Mouse (Mus musculus) myocyte (in vitro differentiated cells): ENCODE data around the gene Dab2.

Source experiments
- CEBPB ChIP-seq: IDR thresholded peaks from 2 replicates; pipeline ENCODE4 v1.6.1; 2011; ENCODE audit warnings: mild to moderate bottlenecking, moderate library complexity; ENCODE audit not compliant: poor library complexity, insufficient read depth, severe bottlenecking
- E2F4 ChIP-seq: IDR thresholded peaks from one replicate; pipeline ENCODE4 v1.6.1; 2011; ENCODE audit warnings: mild to moderate bottlenecking, control low read depth, moderate library complexity; ENCODE audit not compliant: insufficient read depth
- MAX ChIP-seq: IDR thresholded peaks from one replicate; pipeline ENCODE4 v1.6.1; 2011; ENCODE audit warnings: low read depth, mild to moderate bottlenecking, control low read depth
- POLR2A ChIP-seq: IDR thresholded peaks from one replicate; pipeline ENCODE4 v1.6.1; 2011; ENCODE audit warnings: low read depth, mild to moderate bottlenecking, control low read depth, moderate library complexity; ENCODE audit not compliant: insufficient read length
- SRF ChIP-seq: IDR thresholded peaks from one replicate; pipeline ENCODE4 v1.6.1; 2011; ENCODE audit warnings: low read depth; ENCODE audit not compliant: control insufficient read depth, insufficient read length
- TCF3 ChIP-seq: IDR thresholded peaks from one replicate; pipeline ENCODE4 v1.6.1; 2011; ENCODE audit warnings: low read depth, control low read depth; ENCODE audit not compliant: insufficient read length
- USF1 ChIP-seq: IDR thresholded peaks from one replicate; pipeline ENCODE4 v1.6.1; 2011; ENCODE audit warnings: low read depth, mild to moderate bottlenecking, control low read depth, moderate library complexity

GRCm38 (mm10) chr15:6385241-6385640 is 85.7 kb downstream of the Dab2 start:
- no peak for TF ChIP-seq POLR2A
- no peak for TF ChIP-seq E2F4
- TF ChIP-seq SRF: no peak
- no peak for TF ChIP-seq MAX
- TF ChIP-seq USF1: no peak
- TF ChIP-seq CEBPB: no peak
- no peak for TF ChIP-seq TCF3
